Mouse (Mus musculus): ENCODE data around the gene Ndufb7. TPM values are rescaled to one million over a fixed set of nuclear protein-coding genes. Genes with fewer than 3 reads are reported as not detected.

The Ndufb7 gene
- total and polyA plus RNA-seq, 3 experiments, result 620 to 1,159 (median 733) TPM

DNA sequence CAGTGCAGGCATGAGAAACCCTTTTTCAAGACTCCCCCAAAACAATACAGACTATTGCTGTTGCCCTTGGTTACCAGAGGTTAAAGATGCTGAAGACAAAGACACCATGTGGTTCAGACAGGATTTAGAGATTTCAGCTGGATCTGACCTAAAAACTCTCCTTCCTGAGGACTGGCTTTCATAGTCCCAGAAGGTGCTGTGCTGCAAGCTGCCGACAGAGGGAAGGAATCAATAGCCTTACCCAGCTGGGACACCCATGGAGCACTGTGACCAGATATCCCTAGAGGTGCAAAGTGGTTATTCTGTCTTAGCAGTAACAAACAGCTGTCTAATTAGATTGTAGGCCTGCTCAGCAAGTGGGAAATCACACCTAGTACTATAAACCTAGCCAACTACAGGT is 31.7 kb downstream of the Ndufb7 start:
- H3K4me1 ChIP-seq (ENCODE audit: control insufficient read depth, insufficient read depth, low read length), result peaks cover 1% of the 10 kb centered on the region; the same call in 1 of the 2 replicates
- no peaks in the 10 kb centered on the region for H3K79me2 ChIP-seq (replicated peaks; ENCODE audit: control insufficient read depth, insufficient read depth, low read length)
- H3K27ac ChIP-seq, result no peak overlapping the region
- H3K4me3 ChIP-seq, result no peak overlapping the region
- intact Hi-C loops (cut with DNase I), result no loop called here
- H3K9ac ChIP-seq (ENCODE audit: low read depth, low read length), result no peak overlapping the region
- no peaks in the 10 kb centered on the region for H3K27me3 ChIP-seq (ENCODE audit: control insufficient read depth, insufficient read depth, low read length)
- no peak for DNase-seq
- 19% methylated on average over 1 of the region's 1 CpGs for WGBS
- TF ChIP-seq CTCF (IDR thresholded peaks at IDR 0.05) (no peak), EP300 (IDR thresholded peaks at IDR 0.05; ENCODE audit: insufficient read depth, low read depth, low read length) (no peak), POLR2A (IDR thresholded peaks at IDR 0.05; ENCODE audit: insufficient read depth, low read depth, low read length) (no peak)
- H3K36me3 ChIP-seq (ENCODE audit: control insufficient read depth, insufficient read depth, low read length), result peaks cover 2% of the 10 kb centered on the region; the same call in 1 of the 2 replicates

- Histone ChIP-seq H3K27me3 (ENCODE audit: control insufficient read depth, insufficient read depth, low read length) (no peaks in the 10 kb centered on the region), H3K9ac (ENCODE audit: low read depth, low read length) (no peak overlapping the region), H3K4me3 (no peak overlapping the region), H3K27ac (no peak overlapping the region), H3K36me3 (ENCODE audit: control insufficient read depth, insufficient read depth, low read length) (no peaks in the 10 kb centered on the region), H3K79me2 (replicated peaks; ENCODE audit: control insufficient read depth, insufficient read depth, low read length) (no peaks in the 10 kb centered on the region), H3K4me1 (ENCODE audit: control insufficient read depth, insufficient read depth, low read length) (peaks cover 1% of the 10 kb centered on the region; the same call in 1 of the 2 replicates)
- intact Hi-C loops (cut with DNase I), result loop anchor here (10.0 kb wide), 1 partner anchor 155 kb away; no protein-coding TSS in a partner anchor
- DNase-seq, result no peak
- no peak for TF ChIP-seq EP300 (IDR thresholded peaks at IDR 0.05; ENCODE audit: insufficient read depth, low read depth, low read length)
- no peak for TF ChIP-seq CTCF (IDR thresholded peaks at IDR 0.05)
- TF ChIP-seq POLR2A (IDR thresholded peaks at IDR 0.05; ENCODE audit: insufficient read depth, low read depth, low read length), result no peak
Measured at GRCm38 (mm10) chr8:83599814-83600213, 33.3 kb downstream of the Ndufb7 start.

GRCm38 (mm10) chr8:83602650-83603029 is 36.2 kb downstream of the Ndufb7 start:
- no peak for DNase-seq
- Histone ChIP-seq H3K4me1 (ENCODE audit: control insufficient read depth, insufficient read depth, low read length) (peaks cover 1% of the 10 kb centered on the region; the same call in 1 of the 2 replicates), H3K4me3 (no peak overlapping the region), H3K36me3 (ENCODE audit: control insufficient read depth, insufficient read depth, low read length) (no peaks in the 10 kb centered on the region), H3K27ac (peak overlapping the region; percentile 3; the same call in 1 of the 2 replicates), H3K79me2 (replicated peaks; ENCODE audit: control insufficient read depth, insufficient read depth, low read length) (no peaks in the 10 kb centered on the region), H3K9ac (ENCODE audit: low read depth, low read length) (no peak overlapping the region), H3K27me3 (ENCODE audit: control insufficient read depth, insufficient read depth, low read length) (no peaks in the 10 kb centered on the region)
- WGBS, result 33% methylated on average over 2 of the region's 2 CpGs
- intact Hi-C loops (cut with DNase I), result loop anchor here (10.0 kb wide), 1 partner anchor 158 kb away; no protein-coding TSS in a partner anchor
- TF ChIP-seq EP300 (IDR thresholded peaks at IDR 0.05; ENCODE audit: insufficient read depth, low read depth, low read length) (no peak), CTCF (IDR thresholded peaks at IDR 0.05) (no peak), POLR2A (IDR thresholded peaks at IDR 0.05; ENCODE audit: insufficient read depth, low read depth, low read length) (no peak)

- Histone ChIP-seq H3K36me3 (ENCODE audit: control insufficient read depth, insufficient read depth, low read length) (peaks cover 2% of the 10 kb centered on the region; the same call in 1 of the 2 replicates), H3K4me3 (peak within 1 kb of the TSS; percentile 82), H3K27me3 (ENCODE audit: control insufficient read depth, insufficient read depth, low read length) (no peaks in the 10 kb centered on the region), H3K9ac (ENCODE audit: low read depth, low read length) (peak within 1 kb of the TSS; percentile 89), H3K79me2 (replicated peaks; ENCODE audit: control insufficient read depth, insufficient read depth, low read length) (peaks cover 2% of the 10 kb centered on the region), H3K27ac (peak within 1 kb of the TSS; percentile 100), H3K4me1 (ENCODE audit: control insufficient read depth, insufficient read depth, low read length) (peaks cover 6% of the 10 kb centered on the region)
- DNase-seq, result peak; percentile 100
- under 1% methylated on average over 69 of the region's 69 CpGs for WGBS
- intact Hi-C loops (cut with DNase I), result loop anchor here (1.0 to 10.0 kb wide), 3 partner anchors 14 to 163 kb away; partner anchors contain the start of gene Ndufb7
- TF ChIP-seq POLR2A (IDR thresholded peaks at IDR 0.05; ENCODE audit: insufficient read depth, low read depth, low read length) (peak; percentile 94), EP300 (IDR thresholded peaks at IDR 0.05; ENCODE audit: insufficient read depth, low read depth, low read length) (0 out of 2 replicates have a peak, but pooled peaks have one; percentile 10), CTCF (IDR thresholded peaks at IDR 0.05) (no peak)
Measured at GRCm38 (mm10) chr8:83607661-83608397, 41.4 kb downstream of the Ndufb7 start, which contains the start of the genes Tecr and Dnajb1. Gene Tecr, minus strand, starts transcription at chr8:83607971. Gene Dnajb1, plus strand, starts transcription at chr8:83608193.

GRCm38 (mm10) chr8:83608398-83608829 is 41.9 kb downstream of the Ndufb7 start:
- Histone ChIP-seq H3K4me1 (ENCODE audit: control insufficient read depth, insufficient read depth, low read length) (peaks cover 6% of the 10 kb centered on the region), H3K36me3 (ENCODE audit: control insufficient read depth, insufficient read depth, low read length) (peaks cover 2% of the 10 kb centered on the region; the same call in 1 of the 2 replicates), H3K27me3 (ENCODE audit: control insufficient read depth, insufficient read depth, low read length) (no peaks in the 10 kb centered on the region), H3K9ac (ENCODE audit: low read depth, low read length) (peak overlapping the region; percentile 89), H3K4me3 (peak overlapping the region; percentile 82), H3K27ac (peak overlapping the region; percentile 100), H3K79me2 (replicated peaks; ENCODE audit: control insufficient read depth, insufficient read depth, low read length) (peaks cover 2% of the 10 kb centered on the region)
- WGBS, result under 1% methylated on average over 51 of the region's 51 CpGs
- TF ChIP-seq EP300 (IDR thresholded peaks at IDR 0.05; ENCODE audit: insufficient read depth, low read depth, low read length) (no peak), CTCF (IDR thresholded peaks at IDR 0.05) (peak; percentile 32), POLR2A (IDR thresholded peaks at IDR 0.05; ENCODE audit: insufficient read depth, low read depth, low read length) (peak; percentile 17)
- DNase-seq, result peak; percentile 90 to 92
- intact Hi-C loops (cut with DNase I), result loop anchor here (5.0 to 10.0 kb wide), 2 partner anchors 41 to 164 kb away; partner anchors contain the start of gene Ndufb7
